Mouse (Mus musculus) CH12F3 (cell line): Measurements from ENCODE around the gene Zfr.

Experiments used
- in situ Hi-C: fragments of 300-500 bp; cut with MboI; formaldehyde crosslinking; loops from 2 replicates; pipeline ENCODE4 v1.14.3; 2020; ENCODE audit warnings: low sequenced_read_pairs

Zfr gene

DNA sequence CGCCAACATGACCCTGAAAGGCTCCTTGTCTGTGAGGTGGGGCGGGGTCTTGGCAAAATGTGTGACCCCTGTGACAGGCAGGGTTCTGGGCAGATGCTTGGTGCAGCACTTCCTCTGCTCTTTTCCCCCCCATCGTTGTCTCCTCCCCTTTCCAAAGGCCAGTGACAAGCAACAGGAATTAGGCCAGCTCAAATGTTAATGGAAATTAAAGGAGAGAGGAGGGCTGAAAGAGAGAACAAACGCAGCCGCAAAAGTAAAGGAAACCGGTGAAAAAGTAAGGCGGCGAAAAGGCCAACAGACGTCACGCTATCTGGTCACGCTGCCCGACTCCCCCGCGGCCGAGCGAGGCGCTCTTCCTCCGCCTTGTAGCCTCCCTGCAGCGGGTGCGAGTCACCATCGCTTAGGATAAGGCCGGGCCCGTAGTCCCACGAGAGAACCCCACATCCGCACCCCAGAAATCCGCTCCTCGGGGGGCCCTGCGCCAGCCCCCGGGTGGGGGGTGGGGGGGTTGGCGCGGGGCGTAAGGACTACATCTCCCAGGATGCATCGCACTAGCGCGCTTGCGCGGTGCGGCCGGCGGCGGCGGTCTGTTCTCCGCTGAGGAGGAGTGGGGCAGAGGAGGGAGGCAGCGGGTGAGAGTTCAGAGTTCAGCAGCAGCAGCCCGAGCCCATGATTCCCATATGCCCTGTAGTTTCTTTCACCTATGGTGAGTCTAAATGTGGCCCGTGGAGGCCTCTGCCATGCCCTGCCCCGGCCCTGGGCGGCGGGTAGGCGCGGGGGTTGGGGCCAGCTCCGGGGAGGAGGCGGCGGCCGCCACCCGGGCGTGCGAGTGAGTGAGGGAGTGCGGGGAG, at the start of gene Zfr:
Gene Zfr, plus strand, starts transcription at position 590 of the 851 bp plus-strand sequence.
- in situ Hi-C loops: no loop called here

DNA sequence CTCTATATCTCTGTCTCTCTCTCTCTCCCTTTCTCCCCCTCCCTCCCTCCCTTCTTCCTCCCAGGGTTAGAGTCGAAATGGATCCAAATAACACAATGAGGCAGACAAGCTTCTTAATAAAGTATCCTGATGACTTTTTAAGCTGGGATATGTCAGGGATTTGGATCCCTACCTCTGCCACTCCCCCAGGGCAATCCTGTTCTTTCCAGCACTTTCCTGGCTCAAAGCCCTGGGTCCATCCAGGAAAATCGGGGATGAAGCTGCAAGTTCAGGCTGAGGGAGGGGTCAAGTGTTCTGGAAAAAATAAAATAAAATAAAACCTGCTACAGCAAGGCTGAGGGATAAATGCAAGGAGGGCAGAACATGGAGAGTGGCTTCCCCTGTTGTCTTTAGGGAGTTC, 49.7 kb upstream of the Zfr start:
- in situ Hi-C loops: no loop called here

DNA sequence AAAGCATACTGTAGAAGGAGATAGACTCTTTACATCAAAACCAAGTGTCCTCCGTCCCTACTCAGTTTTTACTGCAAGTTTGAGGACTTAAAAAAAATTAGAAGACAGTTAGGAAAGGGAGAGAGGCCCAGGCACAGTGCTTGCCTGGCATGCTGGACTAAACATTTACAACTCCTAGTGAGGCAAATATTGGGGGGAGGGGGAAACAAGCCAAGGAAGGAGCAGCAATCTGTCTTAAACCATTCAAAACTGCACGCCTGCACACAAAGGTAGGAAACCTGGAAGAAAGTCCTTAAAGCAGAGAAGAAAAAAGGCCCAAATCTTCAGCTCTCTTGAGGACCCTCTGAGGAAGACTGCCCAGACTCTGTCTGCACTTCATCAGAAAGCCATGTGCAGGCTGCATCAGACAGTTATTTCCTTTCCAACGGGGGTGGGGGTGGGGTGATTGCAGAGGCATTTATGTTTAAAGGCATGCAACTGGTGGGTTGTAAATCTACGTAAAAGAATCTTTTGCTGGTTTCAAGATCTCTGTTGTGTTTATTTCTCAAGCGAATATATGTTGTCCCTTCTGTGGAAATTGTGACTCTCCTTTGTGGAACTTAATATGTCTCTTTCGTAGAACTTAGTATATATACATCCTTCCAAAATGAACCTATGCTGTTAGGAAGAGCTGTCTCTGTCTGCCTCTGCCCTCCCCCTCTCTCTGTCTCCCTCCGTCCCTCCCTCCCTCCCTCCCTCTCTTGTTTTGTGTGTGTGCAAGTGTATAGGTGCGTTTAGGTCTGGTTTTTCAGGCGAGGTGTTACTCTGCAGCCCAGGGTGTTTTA, 49.0 kb upstream of the Zfr start:
- in situ Hi-C loops: no loop called here

DNA sequence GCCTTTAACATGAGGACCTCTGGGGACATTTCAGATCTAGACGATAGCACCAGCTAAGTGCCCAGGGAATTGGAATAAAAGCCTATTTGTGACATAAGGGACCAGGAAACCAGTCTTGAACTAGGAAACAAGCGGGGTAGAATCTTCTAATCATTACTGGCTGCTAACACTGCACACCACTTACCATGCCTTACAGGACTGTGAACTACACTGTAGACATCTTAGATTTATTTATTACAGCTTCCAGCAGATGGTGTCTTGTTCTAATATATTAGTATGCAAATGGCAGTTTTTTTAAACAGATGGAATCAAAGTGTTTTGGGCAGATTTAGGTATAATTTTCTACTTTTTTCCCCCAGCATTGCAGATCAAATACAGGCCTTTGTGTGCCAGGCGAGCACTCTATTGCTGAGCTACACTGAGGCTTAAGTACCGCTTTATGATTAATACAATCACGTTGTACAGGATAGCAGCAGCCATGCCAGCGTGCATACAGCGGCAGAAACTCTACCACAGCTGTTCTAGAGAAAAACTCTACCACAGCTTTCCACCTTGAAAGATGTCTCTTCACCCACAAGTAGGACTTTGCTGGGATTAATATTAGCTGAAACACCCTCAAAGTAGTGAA, 44.8 kb upstream of the Zfr start:
- in situ Hi-C loops: no loop called here

DNA sequence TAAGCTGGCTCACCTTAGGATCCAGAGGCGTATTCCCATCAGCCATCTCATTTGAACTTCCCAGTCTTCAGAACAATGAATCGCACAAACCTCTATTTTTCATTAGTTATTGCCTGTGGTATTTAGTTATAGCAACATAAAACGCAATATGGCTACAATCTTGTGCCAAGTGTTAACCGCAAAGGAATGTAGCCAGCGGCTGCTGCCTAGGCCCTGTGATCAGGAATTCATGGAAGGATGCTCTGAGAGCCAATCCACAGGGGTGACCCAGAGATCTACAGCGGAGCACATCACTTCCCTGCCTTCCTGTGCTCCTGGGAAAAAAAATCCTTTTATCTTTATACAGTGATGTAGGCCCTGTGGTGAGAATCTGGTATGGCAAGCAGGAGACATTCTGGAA, 43.2 kb upstream of the Zfr start:
- in situ Hi-C loops: no loop called here

DNA sequence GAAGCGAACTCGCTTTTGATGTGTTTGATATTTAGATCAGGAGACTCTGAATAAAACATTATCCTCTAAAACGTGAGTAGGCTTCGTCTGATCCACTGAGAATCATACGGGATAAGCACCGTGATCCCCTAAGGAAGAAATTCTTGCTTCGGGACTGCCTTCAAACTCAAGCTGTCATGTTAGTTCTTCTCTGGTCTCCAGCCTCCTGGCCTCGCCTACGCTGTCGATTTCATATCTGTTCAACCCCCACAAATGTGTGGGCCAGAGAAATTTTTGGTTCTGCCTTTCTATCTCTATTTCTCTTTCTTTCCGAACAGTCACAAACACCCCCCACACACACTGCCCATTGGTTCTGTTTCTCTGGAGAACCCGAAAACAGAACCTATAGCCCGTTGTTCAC, 35.3 kb upstream of the Zfr start:
- in situ Hi-C loops: no loop called here

DNA sequence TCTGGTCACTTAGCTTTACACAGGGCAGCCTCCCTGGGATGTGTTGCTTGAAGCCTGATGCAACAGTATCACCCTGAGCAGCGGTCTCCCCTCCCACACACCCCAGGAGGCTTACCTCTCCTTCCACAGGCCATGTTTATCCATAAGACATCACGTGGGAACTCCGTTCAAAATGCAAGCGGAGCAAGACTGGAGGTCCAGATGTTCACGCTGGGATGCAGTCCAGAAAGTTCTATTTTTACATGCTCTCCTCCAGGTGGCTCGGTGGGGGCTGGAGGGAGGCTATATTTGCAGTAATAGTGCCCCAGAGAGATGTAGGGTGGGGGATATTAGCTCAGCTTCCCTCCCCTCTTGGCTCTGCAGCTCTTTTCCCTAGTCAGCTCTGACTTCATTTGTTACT, 33.5 kb upstream of the Zfr start:
- in situ Hi-C loops: no loop called here

DNA sequence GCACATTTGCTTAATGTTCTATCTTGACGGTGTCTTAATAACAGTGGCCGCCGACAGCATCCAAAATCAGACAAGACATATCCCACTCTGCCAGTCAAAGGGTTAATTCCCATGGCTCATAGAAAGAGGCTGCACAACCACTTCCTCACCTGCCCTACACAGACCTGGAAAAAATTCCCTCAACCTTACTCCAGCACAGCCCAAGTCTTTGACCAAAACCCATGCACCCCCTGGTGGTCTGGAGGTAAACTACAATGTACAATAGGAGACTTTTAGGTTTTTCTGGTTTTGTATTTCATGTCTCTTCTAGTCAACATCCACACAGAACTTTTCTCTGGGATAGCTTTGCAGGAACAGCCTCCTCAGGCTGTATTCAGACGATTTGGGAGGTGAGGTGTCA, 32.8 kb upstream of the Zfr start:
- in situ Hi-C loops: no loop called here

DNA sequence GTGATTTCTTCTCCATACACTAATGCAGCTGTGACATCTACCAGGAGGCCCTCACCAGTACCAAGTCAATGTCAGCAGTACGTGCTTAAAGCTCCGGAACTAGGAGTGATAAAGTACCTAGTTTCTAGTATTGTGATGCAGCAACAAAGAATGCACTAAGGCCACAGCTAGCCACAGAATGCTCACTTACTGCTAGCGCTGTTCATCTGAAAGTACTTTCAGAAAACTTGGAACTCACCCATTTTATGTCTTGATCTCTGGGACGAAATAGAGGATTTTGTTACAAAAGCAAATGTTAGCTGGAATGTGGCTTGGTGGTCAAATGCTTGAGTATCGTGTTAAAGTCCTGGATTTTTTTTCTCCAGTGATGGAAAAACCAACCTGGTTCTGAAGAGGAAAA, 30.0 kb upstream of the Zfr start:
- in situ Hi-C loops: no loop called here

DNA sequence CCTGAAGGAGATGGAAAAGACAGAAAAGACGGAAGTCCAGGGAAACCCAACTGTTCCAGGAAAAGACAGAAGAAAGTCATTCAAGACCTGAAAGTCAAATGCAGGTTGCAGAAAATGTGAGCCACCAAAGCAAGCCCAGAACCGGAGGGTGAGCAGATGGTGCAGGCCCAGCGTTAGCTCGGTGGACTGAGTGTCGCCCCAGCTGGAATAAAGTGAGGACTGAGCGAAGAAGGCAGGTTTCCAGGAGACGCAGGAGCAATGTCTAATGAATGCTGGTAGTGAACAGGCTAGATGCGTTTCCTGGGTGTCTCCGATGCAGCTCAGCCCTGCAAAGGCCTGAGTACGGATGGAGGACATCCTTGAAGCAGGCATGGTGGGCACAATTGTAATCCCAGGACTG, 29.5 kb upstream of the Zfr start:
- in situ Hi-C loops: no loop called here

DNA sequence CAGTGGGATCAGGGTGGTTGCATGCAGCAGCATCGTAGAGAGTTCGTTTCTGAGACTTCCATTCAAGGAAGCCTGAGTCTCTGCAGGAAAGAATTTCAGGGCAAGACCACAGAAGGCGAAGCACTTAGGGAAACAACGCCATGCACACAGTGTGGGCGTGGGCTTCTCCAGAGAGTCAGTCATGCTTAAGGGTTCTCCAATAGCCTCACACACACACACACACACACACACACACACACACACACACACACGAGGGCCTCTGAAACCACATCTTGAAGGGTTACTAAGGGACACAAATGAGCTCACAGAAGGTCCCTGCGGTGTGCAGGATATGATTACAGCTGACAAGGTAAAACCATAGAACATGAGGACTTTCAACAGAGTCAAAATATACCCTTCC, 27.5 kb upstream of the Zfr start:
- in situ Hi-C loops: no loop called here

DNA sequence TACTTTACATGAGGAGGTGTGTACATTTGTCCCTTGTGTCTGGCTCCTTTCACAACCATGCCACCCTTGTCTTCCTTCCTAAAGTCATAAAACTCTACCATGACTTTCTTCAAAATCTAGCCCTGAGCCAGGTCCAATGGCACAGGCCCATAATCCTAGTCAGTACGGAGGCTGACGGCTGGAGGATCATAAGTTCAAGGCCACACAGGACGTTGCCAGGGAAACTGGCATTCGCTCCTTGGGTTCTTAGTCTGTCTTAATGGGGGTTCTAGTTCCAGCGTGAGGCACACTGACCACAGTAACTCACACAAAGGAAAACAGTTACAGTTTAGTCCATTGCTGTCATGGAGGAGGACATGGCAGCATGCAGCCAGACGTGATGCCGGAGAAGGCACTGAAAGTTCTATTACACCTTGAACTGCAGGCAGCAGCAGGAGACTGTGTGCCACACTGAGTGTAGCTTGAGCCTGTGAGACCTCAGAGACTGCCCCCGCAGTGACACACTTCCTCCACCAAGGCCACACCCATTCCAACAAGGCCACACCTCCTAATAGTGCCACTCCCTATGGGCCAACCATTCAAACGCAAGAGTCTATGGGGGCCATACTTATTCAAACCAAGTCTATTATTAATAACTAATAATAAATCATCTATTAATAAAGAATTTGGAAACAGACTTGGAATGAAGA, 26.5 kb upstream of the Zfr start:
- in situ Hi-C loops: no loop called here

DNA sequence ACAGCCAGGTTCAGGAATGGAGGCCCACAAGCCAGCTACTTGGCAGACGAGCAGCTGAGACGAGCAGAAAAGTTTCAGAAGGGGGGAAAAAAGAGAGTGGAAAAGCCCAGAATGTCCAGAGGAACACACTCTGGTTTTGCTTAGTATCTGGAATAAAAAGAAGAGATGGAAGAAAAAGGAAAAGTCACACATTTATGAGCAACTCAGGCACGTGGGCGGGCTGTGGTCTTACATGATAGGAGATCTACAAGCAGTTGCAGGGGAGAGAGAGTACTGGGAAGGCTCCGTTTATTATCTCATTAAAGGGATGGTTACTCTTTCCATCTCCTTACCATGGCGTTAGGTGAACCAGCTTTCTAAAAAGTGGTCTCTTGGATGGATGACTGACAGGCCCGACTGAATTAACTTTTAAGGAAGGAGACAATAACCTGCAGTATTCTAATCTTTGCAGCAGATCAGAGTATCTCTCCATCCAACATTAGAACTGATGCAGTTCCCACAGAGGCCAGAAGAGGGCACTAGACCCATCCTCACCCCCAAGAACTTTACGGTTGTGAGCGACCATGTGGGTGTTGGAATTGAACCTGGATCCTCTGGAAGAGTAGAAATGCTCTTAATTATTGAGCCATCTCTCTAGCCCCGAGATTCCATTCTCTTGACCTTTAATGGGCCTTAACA, 25.7 kb upstream of the Zfr start:
- in situ Hi-C loops: no loop called here

DNA sequence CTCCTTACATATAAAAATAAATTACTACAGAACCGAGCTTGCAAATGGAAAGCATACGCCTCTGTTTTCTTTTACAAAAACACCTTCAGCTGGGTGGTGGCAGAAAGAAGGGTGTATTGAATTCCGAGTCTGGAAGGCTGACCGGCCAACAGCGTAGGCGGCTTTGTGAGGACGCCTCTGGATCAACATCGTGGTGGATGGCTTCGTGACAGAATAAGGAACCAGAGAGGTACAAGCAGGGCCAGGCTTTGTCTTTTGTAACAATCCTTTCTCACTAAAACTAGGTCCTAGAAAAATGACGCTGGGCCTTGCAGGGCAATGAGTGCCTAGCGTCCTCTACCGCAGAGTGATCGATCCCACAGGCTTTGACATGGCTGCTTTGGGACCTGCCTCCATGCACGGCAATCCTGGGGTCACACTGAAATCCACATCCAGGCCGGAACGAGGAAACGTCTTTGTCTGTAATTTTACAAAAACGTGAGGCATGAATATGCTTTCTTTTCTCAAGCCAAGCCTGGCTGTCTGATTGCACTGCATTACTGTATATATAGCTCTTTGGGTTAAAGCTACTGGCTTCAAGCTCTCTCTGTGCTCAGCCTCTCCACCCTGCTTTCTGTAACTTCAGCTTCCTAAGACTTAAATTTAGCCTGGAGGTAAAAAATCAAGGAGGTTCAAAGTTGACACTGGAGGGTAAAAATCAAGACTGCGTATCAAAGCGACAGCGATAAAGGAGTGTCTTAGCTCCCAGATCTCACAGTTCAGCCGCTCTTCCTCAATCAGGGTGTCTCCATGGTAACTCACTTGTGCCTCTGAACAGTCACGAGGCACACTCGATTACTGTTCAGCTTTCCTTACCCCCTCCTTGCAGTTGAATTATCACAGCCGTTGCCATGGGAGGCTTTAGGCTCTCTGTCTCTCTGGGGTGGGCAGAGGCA, 24.3 kb upstream of the Zfr start:
- in situ Hi-C loops: no loop called here

DNA sequence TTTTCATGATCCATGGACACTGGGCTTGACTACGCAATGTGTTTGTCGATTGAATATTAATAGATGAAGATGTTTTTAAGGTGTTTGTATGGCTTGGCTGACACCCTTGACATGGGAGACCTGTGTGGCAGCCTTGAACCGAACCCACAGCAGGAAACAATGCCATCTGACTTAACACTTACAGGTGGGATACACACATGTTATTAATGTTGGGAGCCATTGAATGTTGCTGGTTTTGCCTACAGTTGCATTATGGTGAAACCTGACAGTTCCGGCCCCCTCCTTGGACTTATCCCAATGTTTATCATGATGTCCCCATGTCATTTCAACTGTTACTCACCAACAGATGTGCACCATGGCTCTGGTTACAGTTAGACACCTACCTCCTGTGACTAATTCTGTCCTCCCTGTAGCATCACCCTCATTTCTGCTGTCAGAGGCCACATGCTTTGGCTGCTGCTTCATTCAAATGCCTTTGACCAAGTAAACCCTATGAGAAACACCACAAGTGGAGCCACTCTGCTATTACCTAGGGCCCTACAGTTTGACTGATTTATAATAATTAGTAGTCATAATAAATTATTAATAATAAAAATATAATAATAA, 23.6 kb upstream of the Zfr start:
- in situ Hi-C loops: no loop called here

DNA sequence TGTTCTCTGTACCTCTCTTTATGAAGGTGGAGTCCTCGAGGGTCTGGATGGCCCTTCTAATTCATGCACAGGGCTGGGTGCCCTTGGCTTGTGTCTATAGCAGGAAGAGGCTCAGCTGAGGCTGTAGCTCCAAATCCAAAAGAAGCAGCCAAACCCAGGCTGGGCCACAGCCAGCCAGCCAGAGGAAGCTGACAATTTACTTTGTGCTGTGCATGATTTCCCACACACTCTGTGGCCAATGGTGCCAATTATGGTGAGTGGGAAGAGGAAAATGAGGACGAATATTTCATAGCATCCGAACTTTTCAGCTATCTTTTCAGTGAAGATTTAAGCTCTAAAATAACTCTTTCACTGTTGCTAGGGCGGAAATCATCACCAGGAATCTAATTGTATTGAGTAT, 21.2 kb upstream of the Zfr start:
- in situ Hi-C loops: no loop called here

DNA sequence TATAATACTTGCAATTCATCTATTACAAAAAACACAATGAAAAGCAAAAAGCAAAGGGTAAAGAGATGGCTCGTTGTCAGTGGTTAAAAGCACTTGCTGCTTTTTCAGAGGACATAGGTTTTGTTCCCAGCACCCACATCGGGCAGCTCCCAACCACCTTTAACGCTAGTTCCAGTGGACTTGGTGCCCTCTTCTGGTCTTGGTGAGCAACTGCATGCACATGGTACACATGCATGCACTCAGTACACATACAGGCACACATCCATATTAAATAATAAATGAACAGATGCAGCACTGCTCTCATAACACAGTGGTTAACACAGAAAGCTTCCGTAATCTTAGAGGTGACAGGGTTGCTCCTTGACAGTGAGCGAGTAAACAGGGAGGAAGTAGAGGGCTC, 20.3 kb upstream of the Zfr start:
- in situ Hi-C loops: no loop called here

DNA sequence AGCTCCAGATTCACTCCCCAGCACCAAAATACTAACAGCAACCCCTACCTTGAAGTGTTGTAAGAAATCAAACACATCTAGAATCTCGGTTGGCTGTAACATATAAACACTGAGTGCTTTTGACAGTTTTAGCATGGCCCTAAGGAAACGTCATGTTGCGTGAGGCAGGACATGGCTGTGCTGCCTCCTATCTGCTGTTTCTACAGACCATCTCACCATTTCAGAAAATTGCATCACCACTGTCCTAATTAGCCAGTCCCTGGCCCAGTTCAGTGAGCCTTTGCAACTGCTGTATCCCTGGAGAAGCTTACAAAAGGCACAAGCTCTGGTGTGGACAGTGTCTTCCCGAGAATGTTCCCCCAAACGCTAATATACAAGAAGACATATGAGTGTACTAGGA, 16.7 kb upstream of the Zfr start:
- in situ Hi-C loops: no loop called here

DNA sequence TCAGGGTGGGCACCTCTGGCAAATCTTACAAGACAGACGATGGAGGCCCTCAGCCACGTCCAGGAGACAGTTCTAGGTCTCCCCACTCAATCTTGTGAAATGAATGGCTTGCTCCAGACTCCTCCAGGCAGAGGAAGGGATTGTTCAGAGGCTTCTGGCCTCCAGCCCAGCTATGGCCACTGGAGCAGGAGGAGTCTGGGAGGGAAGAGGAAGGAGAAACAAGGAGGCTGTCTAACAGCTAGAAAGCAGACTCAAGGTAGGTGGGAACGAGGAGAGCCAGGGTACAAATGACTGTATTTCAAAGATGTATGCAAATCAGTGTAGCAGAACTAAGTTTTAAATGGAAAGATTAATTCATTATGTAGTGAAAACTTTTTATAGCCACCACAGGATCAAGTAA, 13.9 kb upstream of the Zfr start:
- in situ Hi-C loops: no loop called here
